Mouse (Mus musculus) liver, adult 2 months (tissue): Measurements from ENCODE around the gene Cldn20. TPM values are rescaled to one million over a fixed set of nuclear protein-coding genes. Genes with fewer than 3 reads are reported as not detected.

Experiments used
- DNase-seq: peaks from one replicate; pipeline ENCODE4 v3.0.0-alpha.2; 2011; ENCODE audit warnings: low read depth, low spot score; ENCODE audit errors: extremely low read depth
- H3K27ac ChIP-seq: fragments of 200-500 bp; replicated peaks from 2 replicates; pipeline ENCODE4 v1.5.1; 2012; ENCODE audit warnings: low read depth, mild to moderate bottlenecking, control low read depth, inconsistent platforms, low read length; ENCODE audit not compliant: insufficient read depth
- H3K27me3 ChIP-seq: fragments of 200-500 bp; 2 replicates; pipeline ENCODE4 v1.6.1; 2012; ENCODE audit warnings: mild to moderate bottlenecking, moderate library complexity, low read length, inconsistent platforms; ENCODE audit not compliant: control insufficient read depth, insufficient read depth
- H3K36me3 ChIP-seq: fragments of 200-500 bp; 2 replicates; pipeline ENCODE4 v1.6.1; 2012; ENCODE audit warnings: low read length, inconsistent platforms; ENCODE audit not compliant: control insufficient read depth, insufficient read depth
- H3K4me1 ChIP-seq: fragments of 200-500 bp; 2 replicates; pipeline ENCODE4 v1.6.1; 2011; ENCODE audit warnings: low read length; ENCODE audit not compliant: control insufficient read depth, insufficient read depth
- H3K4me3 ChIP-seq: fragments of 200-500 bp; 2 replicates; pipeline ENCODE4 v1.5.1; 2011; ENCODE audit warnings: low read depth, mild to moderate bottlenecking, control low read depth, low read length, moderate library complexity; ENCODE audit not compliant: insufficient read depth
- H3K79me2 ChIP-seq: fragments of 200-500 bp; 2 replicates; pipeline ENCODE4 v1.6.1; 2012; ENCODE audit warnings: inconsistent platforms, mild to moderate bottlenecking, low read length, moderate library complexity; ENCODE audit not compliant: control insufficient read depth, insufficient read depth
- H3K9ac ChIP-seq: fragments of 200-500 bp; 2 replicates; pipeline ENCODE4 v1.6.1; 2012; ENCODE audit warnings: low read depth, mild to moderate bottlenecking, control low read depth, inconsistent platforms, low read length
- CTCF ChIP-seq: fragments of 200-500 bp; IDR thresholded peaks from 2 replicates; pipeline ENCODE4 v1.5.1; 2011; ENCODE audit warnings: low read depth, low read length, control low read depth
- POLR2A ChIP-seq: fragments of 200-500 bp; IDR thresholded peaks from 2 replicates; pipeline ENCODE4 v1.6.1; 2011; ENCODE audit warnings: low read length, control low read depth; ENCODE audit not compliant: insufficient read depth; ENCODE audit errors: extremely low read depth
- WGBS: fragments of 180-500 bp; shearing (Covaris S2); methylation state at CpG from one replicate; pipeline ENCODE4 v1.1.7; 2018; 5-methylcytosine and 5-hydroxymethylcytosine counted together
- polyA plus RNA-seq: library from polyadenylated mRNA; depleted of rRNA; stranded (reverse); fragments of >200 nt; gene quantifications from 2 replicates; pipeline ENCODE4 v1.2.3, GENCODE M21; 2012
- total RNA-seq: library from RNA; depleted of rRNA; stranded (reverse); fragments of >200 nt; gene quantifications from 2 replicates; pipeline ENCODE4 v1.2.3, GENCODE M21; 2014

Cldn20 gene
- total and polyA plus RNA-seq, 2 experiments: 0.24 TPM; not detected in 1

DNA sequence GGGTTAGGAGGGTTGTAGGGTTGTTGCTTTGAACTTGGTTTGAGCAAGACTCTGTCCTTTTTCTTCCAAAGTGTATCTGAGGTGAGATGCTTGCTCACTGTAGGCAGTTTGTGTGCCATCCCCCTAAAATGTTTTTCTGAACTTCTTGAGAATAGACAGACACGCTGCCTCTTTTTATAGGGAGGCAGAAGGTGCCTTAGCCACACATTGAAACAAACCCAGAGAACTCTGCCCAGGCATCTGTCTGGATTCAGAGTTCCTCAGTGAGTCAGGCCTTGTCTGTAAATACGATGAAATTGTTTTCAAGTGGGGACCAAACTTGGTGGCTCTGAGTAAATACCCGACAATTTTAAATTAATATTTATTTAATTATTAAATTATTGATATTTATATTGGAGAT, 33.8 kb upstream of the Cldn20 start:
- H3K36me3 ChIP-seq: no peaks in the 10 kb centered on the region
- no peaks in the 10 kb centered on the region for H3K79me2 ChIP-seq
- H3K4me1 ChIP-seq: peaks cover 24% of the 10 kb centered on the region
- no peak overlapping the region for H3K4me3 ChIP-seq
- no peak overlapping the region for H3K27ac ChIP-seq
- TF ChIP-seq POLR2A (no peak), CTCF (no peak)
- H3K9ac ChIP-seq: no peak overlapping the region
- DNase-seq: no peak
- WGBS: 82% methylated on average over 3 of the region's 3 CpGs
- H3K27me3 ChIP-seq: no peaks in the 10 kb centered on the region

DNA sequence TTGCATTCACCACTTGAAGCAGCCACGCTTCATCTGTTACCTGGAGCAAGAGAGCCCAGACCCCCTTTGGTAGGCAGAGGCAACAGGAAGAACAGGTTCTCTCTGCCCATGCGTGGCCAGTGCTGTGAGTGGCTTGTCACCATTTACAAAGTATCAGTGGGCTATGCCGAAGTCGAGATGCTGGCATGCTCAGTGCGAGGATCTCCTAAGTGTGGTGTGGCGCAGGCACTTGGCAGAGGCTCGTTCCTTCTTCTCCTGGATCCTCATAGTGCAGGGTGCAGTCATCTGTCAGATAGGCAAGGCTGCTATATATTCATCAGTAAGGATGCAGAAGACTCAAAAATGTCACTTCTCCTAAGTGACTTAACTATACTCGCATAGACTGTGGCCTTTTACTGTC, 32.9 kb upstream of the Cldn20 start:
- no peaks in the 10 kb centered on the region for H3K27me3 ChIP-seq
- no peaks in the 10 kb centered on the region for H3K79me2 ChIP-seq
- DNase-seq: no peak
- no peak overlapping the region for H3K9ac ChIP-seq
- H3K27ac ChIP-seq: no peak overlapping the region
- 93% methylated on average over 8 of the region's 8 CpGs for WGBS
- H3K4me3 ChIP-seq: no peak overlapping the region
- TF ChIP-seq CTCF (no peak), POLR2A (no peak)
- peaks cover 17% of the 10 kb centered on the region for H3K4me1 ChIP-seq
- 0 out of 2 replicates have a peak, but pooled peaks cover 2% of the 10 kb centered on the region for H3K36me3 ChIP-seq

GRCm38 (mm10) chr17:3500076-3500475, 32.3 kb upstream of the Cldn20 start:
- Histone ChIP-seq H3K79me2 (no peaks in the 10 kb centered on the region), H3K4me3 (no peak overlapping the region), H3K36me3 (0 out of 2 replicates have a peak, but pooled peaks cover 2% of the 10 kb centered on the region), H3K27me3 (no peaks in the 10 kb centered on the region), H3K9ac (no peak overlapping the region), H3K27ac (no peak overlapping the region), H3K4me1 (peaks cover 15% of the 10 kb centered on the region)
- TF ChIP-seq POLR2A (no peak), CTCF (no peak)
- 94% methylated on average over 6 of the region's 6 CpGs for WGBS
- DNase-seq: no peak

DNA sequence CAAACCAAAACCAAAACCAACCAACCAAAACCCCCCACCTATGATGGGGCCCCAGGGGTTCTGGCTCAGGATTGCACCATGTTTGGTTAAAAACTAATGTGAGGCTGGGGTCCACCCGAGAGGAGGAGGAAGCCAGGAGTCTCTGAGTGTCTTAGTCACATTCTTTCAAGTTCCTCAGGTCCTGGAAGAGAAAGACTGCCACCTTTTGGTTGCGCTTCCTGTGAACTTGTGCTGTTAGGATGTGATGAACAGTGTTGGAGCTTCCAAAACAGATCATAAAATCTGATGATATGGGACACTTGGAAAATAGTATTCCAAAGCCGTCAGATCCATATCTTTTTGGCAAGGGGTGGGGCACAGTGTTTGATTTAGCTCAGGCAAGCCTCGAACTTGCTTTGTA, 31.4 kb upstream of the Cldn20 start:
- H3K79me2 ChIP-seq: no peaks in the 10 kb centered on the region
- no peak for DNase-seq
- 66% methylated on average over 4 of the region's 4 CpGs for WGBS
- H3K27ac ChIP-seq: no peak overlapping the region
- no peak for TF ChIP-seq POLR2A
- TF ChIP-seq CTCF: no peak
- H3K27me3 ChIP-seq: no peaks in the 10 kb centered on the region
- H3K4me1 ChIP-seq: peaks cover 8% of the 10 kb centered on the region; the same call in 1 of the 2 replicates
- no peak overlapping the region for H3K4me3 ChIP-seq
- peaks cover 3% of the 10 kb centered on the region; the same call in 1 of the 2 replicates for H3K36me3 ChIP-seq
- H3K9ac ChIP-seq: no peak overlapping the region

GRCm38 (mm10) chr17:3505711-3506110, 26.6 kb upstream of the Cldn20 start:
- Histone ChIP-seq H3K36me3 (peaks cover 3% of the 10 kb centered on the region; the same call in 1 of the 2 replicates), H3K27ac (no peak overlapping the region), H3K4me3 (no peak overlapping the region), H3K79me2 (no peaks in the 10 kb centered on the region), H3K4me1 (0 out of 2 replicates have a peak, but pooled peaks cover 2% of the 10 kb centered on the region), H3K9ac (no peak overlapping the region), H3K27me3 (no peaks in the 10 kb centered on the region)
- no peak for TF ChIP-seq POLR2A
- no peak for TF ChIP-seq CTCF
- WGBS: 86% methylated on average over 1 of the region's 1 CpGs
- no peak for DNase-seq

- Histone ChIP-seq H3K36me3 (peaks cover 3% of the 10 kb centered on the region; the same call in 1 of the 2 replicates), H3K27ac (no peak overlapping the region), H3K79me2 (no peaks in the 10 kb centered on the region), H3K27me3 (no peaks in the 10 kb centered on the region), H3K9ac (no peak overlapping the region), H3K4me1 (no peaks in the 10 kb centered on the region), H3K4me3 (no peak overlapping the region)
- 87% methylated on average over 8 of the region's 8 CpGs for WGBS
- no peak for DNase-seq
- TF ChIP-seq CTCF: no peak
- no peak for TF ChIP-seq POLR2A
These were observed 25.8 kb upstream of the Cldn20 start for GRCm38 (mm10) chr17:3506508-3506907.

GRCm38 (mm10) chr17:3509841-3510240, 22.5 kb upstream of the Cldn20 start:
- Histone ChIP-seq H3K27me3 (no peaks in the 10 kb centered on the region), H3K4me3 (no peak overlapping the region), H3K79me2 (no peaks in the 10 kb centered on the region), H3K9ac (no peak overlapping the region), H3K36me3 (peaks cover 4% of the 10 kb centered on the region; the same call in 1 of the 2 replicates), H3K27ac (no peak overlapping the region), H3K4me1 (no peaks in the 10 kb centered on the region)
- TF ChIP-seq POLR2A (no peak), CTCF (peak; percentile 94)
- WGBS: 13% methylated on average over 1 of the region's 1 CpGs
- DNase-seq: peak; percentile 65
